Mouse (Mus musculus): Measurements from ENCODE around the gene Gm15557.
"Not testable (repeated sequence)": the region's sequence is repeated elsewhere in the genome, so short reads cannot be mapped to it uniquely, and the experiment has no call there.

Gm15557 gene

GRCm38 (mm10) chr2:155940681-155941080 is at the start of gene Gm15557:
Gene Gm15557, plus strand, starts transcription at chr2:155940728.
- no peak for DNase-seq (ENCODE audit: low read depth, low spot score)

DNA sequence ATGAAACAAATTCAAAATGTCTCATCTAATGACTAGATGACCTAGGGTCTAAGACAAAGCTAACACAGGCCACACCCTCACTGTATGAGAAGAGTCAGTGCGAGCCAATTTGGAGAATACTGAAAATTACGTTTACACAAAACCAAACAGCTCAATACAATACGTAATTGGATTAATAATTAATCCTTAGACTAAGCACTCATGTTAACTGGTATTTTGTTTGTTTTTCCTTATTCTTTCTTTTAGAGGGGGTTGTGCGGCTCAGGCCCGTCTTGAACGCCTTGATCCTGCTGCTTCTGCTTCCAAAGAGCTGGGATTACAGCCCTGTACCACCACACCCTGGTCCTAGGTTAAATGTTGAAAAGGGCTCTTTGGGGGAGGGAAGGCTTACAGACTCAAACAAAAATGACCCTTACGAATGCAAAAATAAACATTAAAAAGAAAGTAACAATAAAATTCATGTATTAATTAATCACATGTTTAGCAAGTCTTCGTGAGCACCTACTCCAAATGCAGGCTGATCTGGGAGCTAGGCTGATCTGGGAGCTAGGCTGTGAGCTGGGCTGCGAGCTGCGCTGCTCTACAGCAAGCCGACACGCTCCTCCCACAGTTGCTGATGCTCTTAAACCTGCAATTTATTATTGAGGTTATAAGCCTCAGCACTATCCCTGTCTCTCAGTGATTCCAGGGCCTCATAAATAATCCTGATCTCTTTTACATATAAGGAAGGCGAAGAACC is 46.1 kb upstream of the Gm15557 start:
- DNase-seq (ENCODE audit: low read depth, low spot score), result no peak

GRCm38 (mm10) chr2:155895046-155895735 is 45.3 kb upstream of the Gm15557 start:
- DNase-seq (ENCODE audit: low read depth, low spot score), result no peak

DNA sequence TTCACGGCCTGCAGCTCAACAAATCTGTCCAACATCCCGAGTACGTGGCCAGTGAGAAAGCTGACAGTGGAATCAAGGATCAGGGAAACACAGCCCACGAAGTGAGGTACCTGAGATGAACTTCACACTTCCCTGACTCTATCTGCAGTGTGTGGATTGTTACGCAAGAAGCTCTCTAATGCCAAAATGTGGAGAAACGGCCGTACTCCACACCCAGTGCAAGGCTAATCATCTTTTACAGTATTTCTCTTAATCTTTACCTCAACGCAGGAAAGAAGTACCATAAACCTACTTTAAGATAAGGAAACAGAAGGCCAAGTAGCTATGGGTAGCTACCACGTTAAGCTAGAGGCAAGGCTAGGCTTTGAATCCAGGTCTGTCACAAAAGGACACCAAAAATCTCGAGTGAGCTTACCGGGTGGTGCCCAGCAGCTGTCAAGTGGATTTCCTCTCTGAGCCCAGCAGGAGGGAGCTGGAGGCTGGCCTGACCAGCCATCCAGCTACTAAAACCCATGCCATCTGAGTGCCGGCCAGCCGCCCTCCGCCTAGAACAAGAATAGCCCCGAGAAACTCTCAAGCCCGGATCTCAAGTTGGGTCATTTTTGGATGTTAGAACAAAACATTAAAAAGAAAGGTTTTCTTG is 37.4 kb upstream of the Gm15557 start:
- DNase-seq (ENCODE audit: low read depth, low spot score), result no peak

- DNase-seq (ENCODE audit: low read depth, low spot score), result no peak
Observed at GRCm38 (mm10) chr2:155903632-155904008, 36.9 kb upstream of the Gm15557 start.

DNA sequence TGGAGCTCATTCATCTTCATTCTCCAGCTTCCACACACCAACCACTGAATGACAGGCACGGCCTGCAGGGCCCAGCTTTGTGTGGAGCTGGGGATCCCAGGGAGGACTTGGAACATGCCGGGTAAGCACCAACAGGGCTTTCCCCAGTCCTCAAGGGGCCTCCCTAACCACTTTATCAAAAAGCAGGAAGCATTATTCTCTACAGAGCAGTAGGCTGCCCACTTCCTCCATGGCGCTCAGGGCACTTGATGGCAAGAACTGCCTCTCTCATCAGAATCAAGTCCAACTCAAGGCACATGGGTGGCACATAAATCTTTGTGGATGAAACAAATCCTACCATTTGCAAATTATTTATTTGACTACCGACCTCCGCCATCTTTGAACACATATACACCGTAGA is 25.8 kb upstream of the Gm15557 start:
- DNase-seq (ENCODE audit: low read depth, low spot score), result no peak

GRCm38 (mm10) chr2:155923143-155923542 is 17.4 kb upstream of the Gm15557 start:
- no peak for DNase-seq (ENCODE audit: low read depth, low spot score)

GRCm38 (mm10) chr2:155925213-155925612 is 15.3 kb upstream of the Gm15557 start:
- not testable (repeated sequence) for DNase-seq (ENCODE audit: low read depth, low spot score)

GRCm38 (mm10) chr2:155928711-155929345 is 11.7 kb upstream of the Gm15557 start:
- no peak for DNase-seq (ENCODE audit: low read depth, low spot score)

GRCm38 (mm10) chr2:155929531-155930442 is 10.7 kb upstream of the Gm15557 start, which contains the start of gene Uqcc1:
Gene Uqcc1, minus strand, starts transcription at chr2:155930310.
- DNase-seq (ENCODE audit: low read depth, low spot score), result peak; percentile 90

GRCm38 (mm10) chr2:155939897-155940529 is 515 bp upstream of the Gm15557 start:
- DNase-seq (ENCODE audit: low read depth, low spot score), result no peak

DNA sequence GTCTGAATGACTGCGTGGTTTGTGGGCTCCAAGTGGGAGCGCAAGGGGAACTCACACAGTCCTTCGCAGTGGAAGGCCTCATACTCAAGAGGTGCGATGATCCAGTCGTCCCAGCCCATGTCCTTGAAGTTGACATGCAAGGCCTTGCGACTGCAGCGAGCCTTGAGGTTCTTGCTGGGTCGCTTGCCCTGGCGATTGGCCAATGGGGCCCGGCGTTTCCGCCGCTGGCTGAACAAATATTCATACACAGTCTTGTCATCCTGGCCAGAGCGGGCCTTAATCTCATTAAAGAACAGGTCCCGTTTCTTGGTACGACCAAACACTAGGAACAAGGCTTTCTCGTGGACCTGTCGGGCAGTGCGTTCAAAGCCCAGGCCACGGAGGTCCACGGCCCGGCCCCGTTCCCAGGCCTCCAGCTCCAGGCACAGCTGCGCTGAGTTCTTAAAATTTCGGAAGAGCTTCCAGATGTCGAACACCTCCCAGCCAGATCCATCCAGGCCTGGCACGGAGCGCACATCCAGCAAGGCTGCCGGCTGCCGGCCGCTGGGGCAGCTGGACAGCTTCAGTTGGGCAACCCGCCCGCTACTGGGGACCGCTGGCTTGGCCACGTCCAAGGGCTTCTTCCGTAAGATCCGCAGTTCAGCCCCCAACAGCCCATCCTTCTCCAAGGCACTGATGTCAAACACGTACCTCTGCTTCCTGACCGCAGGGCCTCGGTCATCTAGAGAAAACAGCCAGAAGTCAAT is 1.3 kb downstream of the Gm15557 start:
- no peak for DNase-seq (ENCODE audit: low read depth, low spot score)

DNA sequence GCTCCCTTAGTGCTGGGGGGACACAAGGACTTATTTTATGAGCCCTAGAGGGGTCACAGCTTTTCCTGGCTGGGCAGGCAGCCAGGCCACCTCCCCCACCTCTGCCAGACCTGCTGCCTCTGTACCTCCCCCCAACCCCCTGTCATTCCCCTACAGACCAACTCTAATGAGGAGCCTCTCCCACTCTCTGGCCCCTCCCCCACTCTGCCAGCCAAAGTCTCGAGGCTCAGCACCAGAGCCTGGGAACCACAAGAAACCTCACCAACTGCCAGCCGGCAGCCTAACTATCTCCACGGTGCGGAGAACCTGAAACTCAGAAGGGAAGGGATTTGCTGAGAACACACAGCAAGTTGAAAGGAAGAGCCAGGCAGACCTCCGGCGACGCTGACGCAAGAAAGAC is 2.9 kb downstream of the Gm15557 start:
- no peak for DNase-seq (ENCODE audit: low read depth, low spot score)

- no peak for DNase-seq (ENCODE audit: low read depth, low spot score)
Observed at GRCm38 (mm10) chr2:155944685-155945084, 4.2 kb downstream of the Gm15557 start.

DNA sequence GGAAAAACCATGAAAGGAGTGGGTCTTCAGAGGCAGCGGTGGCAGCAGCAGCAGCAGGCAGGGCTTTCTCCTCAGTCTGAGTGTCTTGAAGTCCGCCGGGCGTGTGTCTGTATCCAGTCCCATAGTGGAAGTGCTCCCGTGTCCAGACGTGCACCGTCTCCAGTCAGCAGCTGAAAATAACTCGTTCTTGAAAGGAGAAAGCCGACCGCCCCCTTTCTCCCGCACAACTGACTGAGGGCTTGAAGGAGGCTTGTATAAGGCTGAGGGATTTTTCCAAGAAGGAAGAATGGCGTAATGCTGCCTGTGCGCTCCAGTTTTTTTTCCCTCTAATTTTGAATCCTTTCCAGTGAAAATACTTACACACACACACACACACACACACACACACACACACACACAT is 4.6 kb downstream of the Gm15557 start, which contains the start of gene Gdf5:
Gene Gdf5 (minus strand): TSS at position 244 of the 400 bp plus-strand sequence.
- no peak for DNase-seq (ENCODE audit: low read depth, low spot score)

DNA sequence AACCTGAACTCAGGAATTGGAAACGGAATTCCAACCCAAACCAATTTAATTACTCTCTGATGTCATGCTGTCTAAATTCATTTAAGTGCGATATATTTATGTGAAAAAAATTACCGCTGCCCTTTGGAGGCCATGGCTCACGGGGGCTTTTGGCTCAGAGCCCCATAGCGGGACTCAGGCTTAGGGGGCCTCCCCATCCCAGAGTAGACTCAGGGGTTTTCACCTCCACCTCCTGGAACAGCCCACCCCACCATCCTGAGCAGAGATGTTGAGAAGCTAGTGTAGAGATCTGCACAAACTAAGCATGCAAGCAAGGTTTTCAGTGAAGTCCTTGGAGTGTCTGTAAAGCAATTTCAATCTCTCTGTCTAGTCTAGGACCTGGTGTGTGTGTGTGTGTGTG is 5.1 kb downstream of the Gm15557 start:
- DNase-seq (ENCODE audit: low read depth, low spot score), result no peak

DNA sequence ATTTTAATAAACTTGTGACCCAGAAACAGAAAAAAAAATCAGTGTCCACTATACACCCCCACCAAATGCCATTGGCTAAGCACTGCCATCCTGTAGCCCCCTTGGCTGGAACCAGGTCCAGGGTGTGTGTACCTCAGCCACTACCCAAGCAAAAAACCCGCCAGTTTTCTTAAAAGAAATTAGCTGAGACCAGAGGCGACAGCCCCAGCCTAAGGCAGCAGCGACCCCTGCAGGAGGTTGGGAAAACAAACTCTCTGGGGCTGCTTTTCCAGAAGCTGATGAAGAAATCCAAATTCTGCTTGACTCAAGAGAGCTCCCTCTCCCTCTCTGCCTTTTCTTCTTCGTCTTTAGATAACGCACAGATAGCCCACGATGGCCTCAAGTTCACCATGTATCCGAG is 5.5 kb downstream of the Gm15557 start:
- DNase-seq (ENCODE audit: low read depth, low spot score), result no peak

GRCm38 (mm10) chr2:155946499-155946898 is 6.0 kb downstream of the Gm15557 start:
- peak; percentile 50 for DNase-seq (ENCODE audit: low read depth, low spot score)

DNA sequence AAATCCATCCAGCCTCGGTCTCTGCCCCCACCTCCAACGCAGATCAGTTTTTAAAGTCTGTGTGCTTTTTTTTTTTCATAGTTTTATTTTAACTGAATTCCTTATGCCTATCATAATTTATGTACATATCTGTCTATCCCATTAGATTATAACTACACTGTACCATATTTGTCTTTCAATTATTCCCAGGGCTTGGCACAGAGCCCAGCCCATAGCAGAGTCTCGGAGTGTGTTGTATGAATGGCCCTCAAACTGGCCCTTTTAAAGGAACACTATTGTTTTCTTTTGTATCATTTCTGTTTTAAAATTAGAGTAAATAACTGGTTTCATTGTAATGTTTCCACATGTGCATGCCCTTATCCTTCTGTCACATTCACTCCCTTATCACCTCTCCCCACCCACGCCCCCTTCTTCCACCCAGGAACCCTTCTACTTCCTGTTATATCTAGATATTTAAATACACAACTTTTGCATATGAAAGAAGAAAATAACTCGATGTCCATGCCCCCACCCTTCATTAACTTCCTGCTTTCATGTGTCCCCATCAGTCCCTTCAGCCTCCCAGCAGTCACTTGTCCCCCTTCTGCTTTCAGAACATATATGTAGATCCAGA is 7.0 kb downstream of the Gm15557 start:
- DNase-seq (ENCODE audit: low read depth, low spot score), result no peak
